Mouse (Mus musculus): Measurements from ENCODE around the gene AC161166.1.
A peak's percentile ranks its signal among the peaks of the same experiment; 100 is the strongest.

Gene AC161166.1

DNA sequence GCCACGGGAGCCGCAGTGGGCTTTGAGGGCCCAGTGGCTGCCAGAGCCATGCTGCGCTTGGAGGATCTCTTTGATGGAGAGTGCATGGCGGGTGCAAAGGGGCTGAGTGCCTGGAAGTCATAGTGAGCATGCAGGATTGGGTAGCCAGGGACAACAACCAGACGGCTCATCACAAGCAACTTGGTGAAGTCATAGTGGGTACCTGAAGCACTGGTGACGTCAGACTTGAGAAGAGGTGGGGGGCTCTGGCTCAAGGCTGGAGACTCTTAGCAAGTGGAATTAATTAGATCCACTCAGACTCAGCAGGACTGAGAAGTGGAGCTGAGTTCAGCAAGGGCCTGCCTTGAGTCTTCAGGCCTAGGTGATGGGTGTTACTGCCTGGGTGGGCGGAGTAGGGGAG, at the start of gene AC161166.1:
AC161166.1 (minus strand) TSS at position 101 of the 400 bp plus-strand sequence.
- DNase-seq (ENCODE audit: low read depth, low spot score) = no peak

- no peak for DNase-seq (ENCODE audit: low read depth, low spot score)
These were observed 49.2 kb upstream of the AC161166.1 start for GRCm38 (mm10) chr7:24561450-24561849.

GRCm38 (mm10) chr7:24555786-24556185, 43.5 kb upstream of the AC161166.1 start:
- DNase-seq (ENCODE audit: low read depth, low spot score) = no peak

- DNase-seq (ENCODE audit: low read depth, low spot score) = no peak
These were observed 39.9 kb upstream of the AC161166.1 start for GRCm38 (mm10) chr7:24551985-24552759.

- no peak for DNase-seq (ENCODE audit: low read depth, low spot score)
These were observed 35.3 kb upstream of the AC161166.1 start for GRCm38 (mm10) chr7:24547534-24548036.

DNA sequence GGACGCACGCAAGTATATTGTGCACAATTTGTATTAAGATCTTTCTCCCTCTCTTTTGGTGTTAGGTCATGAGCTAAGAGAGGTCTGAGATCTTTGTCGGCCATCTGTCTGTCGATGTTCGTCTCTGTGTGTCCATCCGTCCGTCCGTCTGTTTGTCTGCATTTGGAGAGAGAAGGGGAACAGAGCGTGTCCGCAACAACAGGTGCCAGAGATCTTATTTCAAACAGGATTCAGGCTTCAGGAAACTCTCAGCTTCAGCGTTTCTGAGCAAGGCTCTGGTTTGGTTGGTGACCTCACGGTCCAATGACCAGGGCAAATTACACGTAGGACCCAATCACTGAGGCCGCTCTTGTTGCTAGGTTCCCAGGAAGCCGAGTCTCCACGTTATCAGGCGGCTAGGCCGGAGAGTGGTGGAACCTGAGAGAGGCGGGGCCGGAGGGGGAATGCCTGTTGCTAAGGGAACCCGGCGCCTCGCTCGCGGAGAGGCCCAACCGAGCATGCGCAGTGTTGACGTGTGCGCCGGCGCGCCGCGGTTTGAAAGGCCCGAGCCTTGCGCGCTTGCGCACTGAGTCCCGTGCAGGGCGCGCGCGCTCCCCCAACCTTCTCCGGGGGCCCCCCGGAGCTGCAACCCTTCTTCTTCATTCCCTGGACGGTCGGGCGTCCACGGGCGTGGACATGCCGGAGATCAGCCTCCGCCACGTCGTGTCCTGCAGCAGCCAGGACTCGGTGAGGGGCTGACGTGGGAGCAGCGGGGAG, 34.6 kb upstream of the AC161166.1 start:
- DNase-seq (ENCODE audit: low read depth, low spot score) = peak; percentile 96

DNA sequence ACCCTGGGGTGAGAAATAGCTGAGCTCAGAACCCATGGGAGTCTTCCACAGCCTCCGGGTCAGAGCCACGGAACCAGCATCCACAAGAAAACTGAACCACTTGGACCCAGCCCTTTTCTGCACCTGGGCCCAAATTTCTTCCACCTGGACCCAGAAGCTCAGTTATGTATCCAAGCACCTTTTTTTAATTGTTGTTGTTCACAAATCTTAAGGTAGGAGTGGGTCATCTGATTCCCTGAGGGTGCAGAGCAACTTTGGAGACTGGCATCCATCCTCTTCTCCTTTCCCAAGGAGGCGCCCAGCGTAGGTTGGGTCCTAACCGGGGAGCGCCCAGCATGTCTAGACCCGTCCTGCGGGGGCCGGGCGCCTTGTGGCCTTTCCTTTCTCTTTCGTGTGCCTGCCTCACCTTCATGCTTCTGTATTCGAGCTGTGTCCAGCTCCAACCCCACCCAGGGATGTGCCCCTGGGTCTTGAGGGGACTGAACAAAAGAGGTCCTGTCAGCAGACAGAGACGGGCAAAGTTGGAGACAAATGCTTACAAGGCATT, 33.9 kb upstream of the AC161166.1 start, which contains the start of the genes Pinlyp and Xrcc1:
Pinlyp (minus strand) TSS at position 51 of the 547 bp plus-strand sequence.
Xrcc1 (plus strand) TSS at position 222 of the 547 bp plus-strand sequence.
- DNase-seq (ENCODE audit: low read depth, low spot score) = no peak

GRCm38 (mm10) chr7:24544506-24544905, 32.3 kb upstream of the AC161166.1 start:
- DNase-seq (ENCODE audit: low read depth, low spot score) = no peak

- no peak for DNase-seq (ENCODE audit: low read depth, low spot score)
These were observed 27.4 kb upstream of the AC161166.1 start for GRCm38 (mm10) chr7:24539686-24540085.

DNA sequence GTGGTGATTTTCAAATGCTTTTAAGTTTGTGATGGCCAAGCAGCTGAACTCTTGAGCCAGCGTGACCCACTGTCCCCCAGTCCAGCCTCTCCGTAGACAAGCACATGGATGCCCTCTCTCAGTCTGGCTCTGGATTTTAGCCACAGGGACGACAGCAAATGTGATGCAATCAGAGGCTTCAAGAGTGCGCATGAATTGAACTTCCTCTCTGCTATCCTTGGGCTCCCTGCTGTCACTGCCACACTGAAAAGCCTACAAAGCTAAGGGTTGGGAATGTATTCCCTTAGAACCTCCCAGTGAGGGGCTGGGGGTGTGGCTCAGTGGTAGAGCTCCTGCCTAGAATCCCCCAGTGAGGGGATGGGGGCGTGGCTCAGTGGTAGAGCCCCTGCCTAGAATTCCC, 26.4 kb upstream of the AC161166.1 start:
- DNase-seq (ENCODE audit: low read depth, low spot score) = no peak

DNA sequence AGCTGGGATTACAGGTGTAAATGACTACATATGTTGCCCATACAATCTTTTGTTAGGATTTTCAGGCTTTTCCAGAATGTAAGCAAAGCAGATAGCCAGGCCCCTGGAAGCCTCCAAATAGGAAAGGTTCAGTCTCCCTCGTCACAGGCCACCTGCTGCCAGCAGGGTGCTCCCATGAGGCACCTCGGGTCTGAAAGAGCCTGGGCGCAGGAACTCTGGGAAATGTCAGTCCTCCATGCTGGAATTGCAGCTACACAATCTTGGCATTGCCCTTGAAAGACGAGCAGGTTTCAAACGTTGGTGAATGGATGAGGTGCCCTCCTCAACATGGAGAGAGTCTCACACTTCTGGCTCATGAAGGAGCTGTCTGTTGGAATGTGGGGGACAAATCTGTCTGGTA, 25.9 kb upstream of the AC161166.1 start:
- DNase-seq (ENCODE audit: low read depth, low spot score) = no peak

- no peak for DNase-seq (ENCODE audit: low read depth, low spot score)
These were observed 25.3 kb upstream of the AC161166.1 start for GRCm38 (mm10) chr7:24537591-24537990.

DNA sequence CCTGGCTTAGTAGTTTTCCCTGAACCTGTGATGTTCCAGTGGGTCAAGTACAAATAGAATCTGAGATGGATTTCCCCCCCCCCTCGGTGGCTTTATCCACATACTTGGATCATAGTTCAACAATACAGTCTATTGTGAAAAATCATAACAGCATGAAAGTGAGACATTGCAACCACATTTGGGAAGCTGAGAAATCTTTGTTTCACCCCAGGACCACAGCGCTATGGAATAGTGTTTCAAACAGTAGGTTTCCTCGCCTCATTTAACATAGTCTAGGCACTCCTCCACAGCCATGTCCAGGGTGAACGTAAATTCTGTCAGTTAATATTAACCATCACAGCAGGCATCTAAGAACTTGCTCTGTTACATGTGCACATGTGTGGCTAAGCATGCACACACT, 24.8 kb upstream of the AC161166.1 start:
- no peak for DNase-seq (ENCODE audit: low read depth, low spot score)

DNA sequence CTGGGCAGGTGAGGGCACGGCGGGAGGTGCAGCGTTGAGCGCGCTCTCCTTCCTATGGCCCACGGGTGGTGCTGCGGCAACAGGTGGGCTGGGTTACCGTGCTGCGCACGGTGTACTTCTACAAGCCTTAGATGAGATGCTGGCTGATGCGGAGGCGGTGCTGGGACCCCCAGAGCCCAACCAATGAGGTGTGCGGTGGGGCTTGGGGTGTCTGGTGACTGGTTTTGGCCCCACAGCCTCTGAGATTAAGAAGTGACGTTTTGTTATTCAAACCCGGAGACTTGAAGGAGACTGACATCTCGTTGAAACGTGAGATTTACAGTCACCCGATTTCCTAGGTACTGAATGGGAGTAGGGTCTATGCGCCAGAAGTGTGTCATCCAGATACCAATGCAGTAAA, 22.0 kb upstream of the AC161166.1 start:
- DNase-seq (ENCODE audit: low read depth, low spot score) = no peak

- DNase-seq (ENCODE audit: low read depth, low spot score) = no peak
These were observed 21.6 kb upstream of the AC161166.1 start for GRCm38 (mm10) chr7:24533806-24534205.

GRCm38 (mm10) chr7:24533031-24533571, 20.8 kb upstream of the AC161166.1 start:
- no peak for DNase-seq (ENCODE audit: low read depth, low spot score)

DNA sequence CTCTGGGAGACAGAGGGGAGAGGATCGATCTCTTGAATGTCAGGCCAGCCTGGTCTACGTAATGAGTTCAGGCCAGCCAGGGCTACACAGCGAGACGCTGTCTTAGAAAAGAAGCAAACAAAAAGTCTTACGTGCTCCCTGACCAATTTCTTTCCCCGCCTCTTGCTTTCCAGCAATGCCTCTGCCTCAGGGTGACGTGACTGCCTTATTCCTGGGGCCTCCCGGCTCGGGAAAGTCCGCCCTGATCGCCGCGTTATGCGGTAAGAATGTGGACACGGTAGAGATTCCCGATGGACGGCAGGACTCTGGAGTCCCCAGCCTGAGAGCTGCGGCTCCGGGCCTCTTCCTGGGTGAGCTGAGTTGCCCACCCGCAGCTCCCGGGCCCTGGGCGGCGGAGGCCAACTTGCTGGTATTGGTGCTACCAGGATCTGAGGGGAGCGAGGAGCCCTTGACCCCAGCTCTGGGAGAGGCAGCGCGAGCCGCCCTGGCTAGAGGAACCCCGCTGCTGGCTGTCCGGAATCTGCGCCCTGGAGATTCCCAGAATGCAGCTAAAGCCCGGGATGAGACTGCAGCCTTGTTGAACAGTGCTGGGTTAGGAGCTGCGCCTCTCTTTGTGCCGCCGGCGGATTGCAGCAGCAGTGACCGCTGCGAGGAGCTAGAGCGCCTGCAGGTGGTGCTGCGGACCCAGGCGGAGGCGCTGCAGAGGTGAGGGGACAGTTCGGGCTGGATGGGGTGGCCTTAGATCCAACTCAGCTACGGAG, 19.1 kb upstream of the AC161166.1 start:
- no peak for DNase-seq (ENCODE audit: low read depth, low spot score)

DNA sequence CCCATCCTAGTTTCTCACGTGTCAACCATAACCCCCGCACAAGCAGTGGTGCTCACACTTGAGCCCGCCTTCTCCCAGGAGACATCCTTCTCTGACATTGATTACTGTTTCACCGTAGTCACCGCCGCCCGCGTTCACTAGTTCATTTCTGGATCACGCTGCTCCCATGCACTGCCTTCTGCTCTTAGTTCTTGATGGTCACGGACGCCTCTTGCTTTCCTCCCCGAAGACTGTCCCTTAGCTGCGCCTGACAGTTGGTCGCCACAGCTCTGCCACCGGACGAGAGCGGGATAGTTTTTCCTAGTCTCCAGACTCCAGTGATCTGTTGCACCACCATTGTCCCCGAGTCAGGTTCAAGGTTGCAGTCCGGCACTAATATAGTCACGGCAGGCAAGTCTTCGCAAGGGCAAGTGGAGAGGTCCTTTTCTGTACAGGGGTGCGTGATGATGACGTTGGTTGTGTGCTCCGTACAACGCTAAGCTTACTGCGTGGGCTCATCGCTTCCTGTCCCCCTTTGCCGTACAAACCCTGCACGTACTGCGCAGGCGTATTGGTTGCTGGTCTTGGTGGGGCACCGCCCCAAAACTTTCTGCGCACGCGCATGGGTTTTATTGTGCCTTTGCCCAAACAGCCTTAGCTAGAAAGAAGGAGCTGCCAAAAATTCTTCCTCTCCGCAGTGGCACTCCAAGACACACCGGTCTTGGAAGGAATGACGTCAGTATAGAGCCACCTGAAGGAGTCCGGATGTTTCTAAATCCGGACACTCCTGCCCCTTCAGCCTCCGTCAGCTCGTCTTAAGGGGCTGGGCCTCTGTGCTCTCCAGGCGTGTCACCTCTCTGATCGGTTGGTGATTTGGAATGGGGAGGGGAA, 18.0 kb upstream of the AC161166.1 start, which contains the start of gene Irgq:
Irgq (plus strand) TSS at position 628 of the 870 bp plus-strand sequence.
- DNase-seq (ENCODE audit: low read depth, low spot score) = peak; percentile 100

GRCm38 (mm10) chr7:24529580-24529979, 17.3 kb upstream of the AC161166.1 start:
- DNase-seq (ENCODE audit: low read depth, low spot score) = no peak

DNA sequence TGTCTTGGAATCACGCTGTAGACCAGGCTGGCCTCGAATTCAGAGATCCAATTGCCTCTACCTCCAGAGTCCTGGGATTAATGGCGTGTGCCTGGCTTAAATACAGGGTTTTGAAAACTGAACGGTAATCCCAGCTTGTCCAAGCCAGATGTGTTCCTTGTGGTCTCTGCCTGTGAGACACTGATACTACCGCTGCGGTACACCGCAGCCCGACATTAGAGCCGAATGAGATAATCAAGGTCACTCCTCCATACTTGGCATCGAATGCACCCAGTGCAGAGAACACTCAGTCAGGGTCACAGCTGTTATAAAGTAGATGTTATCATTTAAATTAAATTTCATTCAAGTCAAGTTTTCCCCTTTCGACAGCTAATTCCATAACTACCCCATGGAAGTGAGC, 16.6 kb upstream of the AC161166.1 start:
- no peak for DNase-seq (ENCODE audit: low read depth, low spot score)

Measured in brain, embryonic 18.5 days (tissue).